Comparison of ENCODE assay signal across 7 mouse cellular contexts in genomic region chr6:91115863-91116243, GRCm38 (mm10). TPM values are rescaled to one million over a fixed set of nuclear protein-coding genes. Genes with fewer than 3 reads are reported as not detected.
A peak's percentile ranks its signal among the peaks of the same experiment; 100 is the strongest.
DNase-seq lines count a peak whose midpoint lies in the region; ATAC-seq and TF ChIP-seq lines count a peak whose summit lies in the region.

No protein-coding gene starts in this region.

- peak overlapping the region; percentile 74 for H3K4me2 ChIP-seq in forebrain, postnatal 0 days (ENCODE audit: low read depth)
- peak overlapping the region; percentile 98 for H3K4me2 ChIP-seq in lung, embryonic 15.5 days

- no peaks in the 10 kb centered on the region for H3K27me3 ChIP-seq in forebrain, postnatal 0 days (ENCODE audit: insufficient read depth, low read length)
- peaks cover 4% of the 10 kb centered on the region; the same call in 1 of the 2 replicates for H3K27me3 ChIP-seq in lung, embryonic 15.5 days

- peak overlapping the region; percentile 79 for H3K4me3 ChIP-seq in forebrain, postnatal 0 days (ENCODE audit: low read depth, low read length)
- H3K4me3 ChIP-seq in lung, embryonic 15.5 days = peak overlapping the region; percentile 72

- WGBS in forebrain, postnatal 0 days = 14% methylated on average over 4 of the region's 4 CpGs
- 14% methylated on average over 4 of the region's 4 CpGs for WGBS in lung, embryonic 15.5 days

- ATAC-seq in forebrain, postnatal 0 days = no peak
- ATAC-seq in lung, embryonic 15.5 days (ENCODE audit: borderline replicate concordance, extremely low read depth, low FRiP score, low TSS enrichment) = no peak
- ATAC-seq in inflammation-experienced regulatory T-cells, adult 6 months = no peak

- H3K9ac ChIP-seq in forebrain, postnatal 0 days = peak overlapping the region; percentile 82
- H3K9ac ChIP-seq in lung, embryonic 15.5 days = peak overlapping the region; percentile 62

- peak; percentile 5 for DNase-seq in urinary bladder, postnatal 25 days (ENCODE audit: low spot score)
- DNase-seq in urinary bladder, postnatal 36 days (ENCODE audit: low spot score in 2 of 2) = no peak
- no peak for DNase-seq in forebrain, postnatal 0 days
- peak; percentile 69 to 82 for DNase-seq in spleen, postnatal 4 days (ENCODE audit: low spot score in 2 of 2)
- DNase-seq in retina, embryonic 14.5 days (ENCODE audit: low spot score) = no peak

- no peaks in the 10 kb centered on the region for H3K9me3 ChIP-seq in forebrain, postnatal 0 days (ENCODE audit: low read length)
- no peaks in the 10 kb centered on the region for H3K9me3 ChIP-seq in lung, embryonic 15.5 days

- peak overlapping the region; percentile 93 for H3K27ac ChIP-seq in forebrain, postnatal 0 days (ENCODE audit: low read depth, low read length)
- H3K27ac ChIP-seq in lung, embryonic 15.5 days = peak overlapping the region; percentile 76

- H3K36me3 ChIP-seq in forebrain, postnatal 0 days (ENCODE audit: insufficient read depth) = no peaks in the 10 kb centered on the region
- H3K36me3 ChIP-seq in lung, embryonic 15.5 days = no peaks in the 10 kb centered on the region

- TF ChIP-seq CTCF in forebrain, postnatal 0 days (IDR thresholded peaks at IDR 0.05; ENCODE audit: low read depth) = no peak

- H3K4me1 ChIP-seq in forebrain, postnatal 0 days (ENCODE audit: insufficient read depth) = peaks cover 27% of the 10 kb centered on the region
- peaks cover 16% of the 10 kb centered on the region for H3K4me1 ChIP-seq in lung, embryonic 15.5 days

RNA-seq across cellular contexts. Expression of gene Nup210, which starts 0.8 kb away (rescaled TPM):
- total RNA-seq in forebrain, postnatal 0 days (2014; rRNA removed) = 36.6 and 52.6 TPM in 2 replicates
- 9.1 and 12.5 TPM in 2 replicates for polyA plus RNA-seq in forebrain, postnatal 0 days (2015; fragmentation: Nextera tagmentation; extraction: Ambion mirVana)
- 25.7 and 27.5 TPM in 2 replicates for polyA plus RNA-seq in lung, embryonic 15.5 days (2015; fragmentation: Nextera tagmentation; extraction: Ambion mirVana)
- polyA plus RNA-seq in inflammation-experienced regulatory T-cells, adult 6 months (2017; shearing (Covaris generic)) = 10 to 100 TPM; 51.5 to 81.0 (median 66.2) TPM

RNA-seq across cellular contexts. Expression of gene Hdac11, which starts 40.6 kb away (rescaled TPM):
- 70.3 and 81.0 TPM in 2 replicates for total RNA-seq in forebrain, postnatal 0 days (2014; rRNA removed)
- 27.4 and 34.5 TPM in 2 replicates for polyA plus RNA-seq in forebrain, postnatal 0 days (2015; fragmentation: Nextera tagmentation; extraction: Ambion mirVana)
- polyA plus RNA-seq in lung, embryonic 15.5 days (2015; fragmentation: Nextera tagmentation; extraction: Ambion mirVana) = 7.5 and 8.2 TPM in 2 replicates
- 1 to 10 TPM in 2 of 3 experiments, under 1 TPM in 1; 0.80 to 1.5 (median 1.4) TPM for polyA plus RNA-seq in inflammation-experienced regulatory T-cells, adult 6 months (2017; shearing (Covaris generic))

Comparison
In these comparisons a context has a peak if more than half of its experiments do, and no peak if none do; other contexts are left out.
1. DNase-seq: peak in urinary bladder, postnatal 25 days (single experiment) and spleen, postnatal 4 days (2 of 2); none in urinary bladder, postnatal 36 days (0 of 2), forebrain, postnatal 0 days (single experiment) and retina, embryonic 14.5 days (single experiment).